In genomic region chr5:26932413-26933122, GRCm38 (mm10) we compare ENCODE assay signal across 24 mouse cellular contexts.
DNase-seq lines count a peak whose midpoint lies in the region; ATAC-seq lines count a peak whose summit lies in the region.
"Had no signal": no experiment of that assay in that cellular context is flagged by ENCODE, and none has a peak within 500 bp of the region (broad histone marks: within the 10 kb centered on the region; RNA-seq: fewer than 3 reads in every experiment).

No protein-coding gene starts in this region.

- peak; percentile 26 for DNase-seq in Muller cell, postnatal 12 days (ENCODE audit: inconsistent ontology term)
- peak; percentile 76 for DNase-seq in brain, adult 2 months (ENCODE audit: low read depth, low spot score)
- DNase-seq in cerebellum, adult 9-10 months: peak; percentile 84
- DNase-seq in retina, embryonic 14.5 days (ENCODE audit: low spot score): peak; percentile 37
- DNase-seq in frontal cortex, postnatal 25 days (ENCODE audit: low spot score in 2 of 2): no peak
- DNase-seq in liver, embryonic 11.5 days (ENCODE audit: low spot score): no peak
- DNase-seq in embryo, embryonic 11 days: no peak
- DNase-seq: adrenal gland, postnatal 10 days; gastrocnemius, postnatal 10 days; heart, postnatal 4 days; kidney, adult 9 months; kidney, postnatal 14 days; layer of hippocampus, postnatal 36 days; lung, adult 18-20 months; lung, postnatal 10 days had no signal

- no peak overlapping the region for H3K27ac ChIP-seq in liver, embryonic 11.5 days (ENCODE audit: low read depth, low read length)
- H3K27ac ChIP-seq: embryonic facial prominence, embryonic 15.5 days; forebrain, embryonic 15.5 days; heart, embryonic 10.5 days; hindbrain, embryonic 15.5 days; intestine, embryonic 15.5 days; layer of hippocampus, adult 2 months; limb, embryonic 12.5 days; liver, embryonic 12.5 days; midbrain, embryonic 13.5 days had no signal

- H3K36me3 ChIP-seq in liver, embryonic 11.5 days (ENCODE audit: control insufficient read depth, insufficient read depth, low read length): no peaks in the 10 kb centered on the region
- H3K36me3 ChIP-seq: embryonic facial prominence, embryonic 15.5 days; forebrain, embryonic 15.5 days; heart, embryonic 10.5 days; hindbrain, embryonic 15.5 days; intestine, embryonic 15.5 days; limb, embryonic 12.5 days; liver, embryonic 12.5 days; midbrain, embryonic 13.5 days had no signal

- no peak overlapping the region for H3K9ac ChIP-seq in liver, embryonic 11.5 days (ENCODE audit: low read depth, low read length)
- H3K9ac ChIP-seq: embryonic facial prominence, embryonic 15.5 days; forebrain, embryonic 15.5 days; hindbrain, embryonic 15.5 days; intestine, embryonic 15.5 days; limb, embryonic 12.5 days; liver, embryonic 12.5 days; midbrain, embryonic 13.5 days had no signal

- no peak overlapping the region for H3K4me3 ChIP-seq in liver, embryonic 11.5 days (ENCODE audit: low read depth, low read length)
- H3K4me3 ChIP-seq: embryonic facial prominence, embryonic 15.5 days; forebrain, embryonic 15.5 days; heart, embryonic 10.5 days; hindbrain, embryonic 15.5 days; intestine, embryonic 15.5 days; layer of hippocampus, adult 2 months; limb, embryonic 12.5 days; liver, embryonic 12.5 days; midbrain, embryonic 13.5 days had no signal

- WGBS in liver, embryonic 11.5 days: 53% methylated on average over 3 of the region's 3 CpGs

- no peak overlapping the region for H3K4me2 ChIP-seq in liver, embryonic 11.5 days
- H3K4me2 ChIP-seq: embryonic facial prominence, embryonic 15.5 days; forebrain, embryonic 15.5 days; hindbrain, embryonic 15.5 days; intestine, embryonic 15.5 days; limb, embryonic 12.5 days; liver, embryonic 12.5 days; midbrain, embryonic 13.5 days had no signal

- H3K27me3 ChIP-seq in liver, embryonic 11.5 days (replicated peaks; ENCODE audit: control insufficient read depth, insufficient read depth, low read length): no peaks in the 10 kb centered on the region
- H3K27me3 ChIP-seq: embryonic facial prominence, embryonic 15.5 days; forebrain, embryonic 15.5 days; hindbrain, embryonic 15.5 days; intestine, embryonic 15.5 days; limb, embryonic 12.5 days; liver, embryonic 12.5 days; midbrain, embryonic 13.5 days had no signal

- H3K4me1 ChIP-seq in liver, embryonic 11.5 days (replicated peaks; ENCODE audit: control insufficient read depth, insufficient read depth, low read length): no peaks in the 10 kb centered on the region
- H3K4me1 ChIP-seq: embryonic facial prominence, embryonic 15.5 days; forebrain, embryonic 15.5 days; heart, embryonic 10.5 days; hindbrain, embryonic 15.5 days; intestine, embryonic 15.5 days; limb, embryonic 12.5 days; liver, embryonic 12.5 days; midbrain, embryonic 13.5 days had no signal

- ATAC-seq in liver, embryonic 11.5 days (replicated peaks; ENCODE audit: low FRiP score): no peak
- ATAC-seq: forebrain, embryonic 15.5 days; intestine, embryonic 15.5 days; liver, embryonic 12.5 days; midbrain, embryonic 13.5 days had no signal

- no peaks in the 10 kb centered on the region for H3K9me3 ChIP-seq in liver, embryonic 11.5 days (ENCODE audit: control insufficient read depth, low read length)
- H3K9me3 ChIP-seq: embryonic facial prominence, embryonic 15.5 days; forebrain, embryonic 15.5 days; heart, embryonic 10.5 days; hindbrain, embryonic 15.5 days; intestine, embryonic 15.5 days; limb, embryonic 12.5 days; liver, embryonic 12.5 days; midbrain, embryonic 13.5 days had no signal

Comparison
In these comparisons a context has a peak if more than half of its experiments do, and no peak if none do; other contexts are left out.
1. DNase-seq: peak in Muller cell, postnatal 12 days (single experiment), brain, adult 2 months (single experiment), cerebellum, adult 9-10 months (single experiment) and retina, embryonic 14.5 days (single experiment); none in frontal cortex, postnatal 25 days (0 of 2), liver, embryonic 11.5 days (single experiment) and embryo, embryonic 11 days (single experiment).